Mouse (Mus musculus) liver, adult 2 months (tissue): ENCODE results near the gene Triap1.

Source experiments
- CTCF ChIP-seq: fragments of 200-500 bp; IDR thresholded peaks from 2 replicates; pipeline ENCODE4 v1.5.1; 2011; ENCODE audit warnings: low read depth, low read length, control low read depth
- POLR2A ChIP-seq: fragments of 200-500 bp; IDR thresholded peaks from 2 replicates; pipeline ENCODE4 v1.6.1; 2011; ENCODE audit warnings: low read length, control low read depth; ENCODE audit not compliant: insufficient read depth; ENCODE audit errors: extremely low read depth

- TF ChIP-seq CTCF, result no peak
- no peak for TF ChIP-seq POLR2A
Measured at GRCm38 (mm10) chr5:115355070-115355469, 14.0 kb downstream of the Triap1 start.
